ENCODE assay signal across 22 mouse cellular contexts in the genomic region with DNA sequence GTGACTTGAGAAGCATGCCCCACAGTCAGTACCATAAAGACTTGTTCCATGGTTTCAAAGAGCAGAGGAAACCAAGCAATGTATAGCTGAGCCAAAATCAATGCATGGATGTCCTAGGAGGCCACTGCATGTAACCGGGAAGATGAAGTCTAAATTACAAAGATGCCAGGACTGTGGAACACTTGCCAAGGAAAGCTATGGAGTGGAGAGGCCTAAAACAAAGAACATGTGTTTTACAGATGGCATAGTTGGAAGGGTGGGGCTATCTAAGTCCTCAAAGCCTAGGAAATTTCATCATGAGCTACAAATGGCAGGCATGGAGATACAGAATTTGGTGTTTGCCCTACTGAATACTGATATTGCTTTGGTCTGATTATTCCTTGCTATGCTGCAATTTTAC.
DNase-seq lines count a peak whose midpoint lies in the region; ATAC-seq and TF ChIP-seq lines count a peak whose summit lies in the region.
"Had no signal": no experiment of that assay in that cellular context is flagged by ENCODE, and none has a peak within 500 bp of the region (broad histone marks: within the 10 kb centered on the region; RNA-seq: fewer than 3 reads in every experiment).

No protein-coding gene starts in this region.

- H3K36me3 ChIP-seq in embryonic facial prominence, embryonic 14.5 days (ENCODE audit: control insufficient read depth, insufficient read depth, low read length) = no peaks in the 10 kb centered on the region
- H3K36me3 ChIP-seq in embryonic facial prominence, embryonic 10.5 days (replicated peaks) = peaks cover 2% of the 10 kb centered on the region
- H3K36me3 ChIP-seq in intestine, embryonic 14.5 days (ENCODE audit: control insufficient read depth, insufficient read depth, low read length) = no peaks in the 10 kb centered on the region
- 0 out of 2 replicates have a peak, but pooled peaks cover 1% of the 10 kb centered on the region for H3K36me3 ChIP-seq in intestine, postnatal 0 days (ENCODE audit: control insufficient read depth, insufficient read depth)
- H3K36me3 ChIP-seq: forebrain, embryonic 15.5 days had no signal

- H3K4me1 ChIP-seq in embryonic facial prominence, embryonic 14.5 days (ENCODE audit: control insufficient read depth, insufficient read depth, low read length) = peaks cover 6% of the 10 kb centered on the region; the same call in 1 of the 2 replicates
- H3K4me1 ChIP-seq in embryonic facial prominence, embryonic 10.5 days = no peaks in the 10 kb centered on the region
- no peaks in the 10 kb centered on the region for H3K4me1 ChIP-seq in intestine, embryonic 14.5 days (replicated peaks; ENCODE audit: control insufficient read depth, insufficient read depth, low read length)
- H3K4me1 ChIP-seq in intestine, postnatal 0 days (replicated peaks; ENCODE audit: control insufficient read depth, insufficient read depth, low read length) = no peaks in the 10 kb centered on the region
- H3K4me1 ChIP-seq: forebrain, embryonic 13.5 days; forebrain, embryonic 15.5 days had no signal

- H3K27me3 ChIP-seq in embryonic facial prominence, embryonic 14.5 days (replicated peaks; ENCODE audit: control insufficient read depth, insufficient read depth, low read length) = no peaks in the 10 kb centered on the region
- no peaks in the 10 kb centered on the region for H3K27me3 ChIP-seq in embryonic facial prominence, embryonic 10.5 days (replicated peaks; ENCODE audit: low read depth, poor library complexity, severe bottlenecking)
- H3K27me3 ChIP-seq in intestine, embryonic 14.5 days (replicated peaks; ENCODE audit: control insufficient read depth, insufficient read depth, low read length) = no peaks in the 10 kb centered on the region
- H3K27me3 ChIP-seq in intestine, postnatal 0 days (replicated peaks; ENCODE audit: control insufficient read depth, insufficient read depth, low read length) = no peaks in the 10 kb centered on the region
- H3K27me3 ChIP-seq: embryonic facial prominence, embryonic 13.5 days; forebrain, embryonic 13.5 days; forebrain, embryonic 15.5 days; Patski had no signal

- 49% methylated on average over 1 of the region's 1 CpGs for WGBS in embryonic facial prominence, embryonic 14.5 days
- 83% methylated on average over 1 of the region's 1 CpGs for WGBS in embryonic facial prominence, embryonic 10.5 days
- WGBS in intestine, embryonic 14.5 days = 94% methylated on average over 1 of the region's 1 CpGs
- 79% methylated on average over 1 of the region's 1 CpGs for WGBS in intestine, postnatal 0 days

- DNase-seq in embryonic facial prominence, embryonic 14.5 days (ENCODE audit: low spot score) = peak; percentile 76
- no peak for DNase-seq in embryonic facial prominence, embryonic 10.5 days (ENCODE audit: low spot score)
- peak; percentile 25 for DNase-seq in intestine, embryonic 14.5 days (ENCODE audit: low spot score)
- DNase-seq in 3T3-L1 (ENCODE audit: low read depth, low spot score) (peak; percentile 85), adipocyte (ENCODE audit: low spot score) (peak; percentile 36)
- DNase-seq in spleen, postnatal 4 days (ENCODE audit: low spot score in 2 of 2) = no peak
- DNase-seq: adrenal gland, adult 2 months; adrenal gland, postnatal 10 days; adrenal gland, postnatal 25 days; cerebellum, adult 11 months; cerebellum, adult 18-20 months; cerebellum, adult 8-10 months; cerebellum, adult 9-11 months; cerebellum, postnatal 14 days; cerebellum, postnatal 36 days; forebrain, postnatal 0 days had no signal

- no peak overlapping the region for H3K4me2 ChIP-seq in embryonic facial prominence, embryonic 14.5 days (ENCODE audit: low read depth, low read length)
- H3K4me2 ChIP-seq in intestine, embryonic 14.5 days (ENCODE audit: low read length) = no peak overlapping the region
- no peak overlapping the region for H3K4me2 ChIP-seq in intestine, postnatal 0 days (replicated peaks; ENCODE audit: low read depth)
- H3K4me2 ChIP-seq: embryonic facial prominence, embryonic 13.5 days; forebrain, embryonic 13.5 days; forebrain, embryonic 15.5 days had no signal

- H3K9ac ChIP-seq in embryonic facial prominence, embryonic 14.5 days (ENCODE audit: low read depth, low read length) = no peak overlapping the region
- no peak overlapping the region for H3K9ac ChIP-seq in intestine, embryonic 14.5 days (ENCODE audit: low read length)
- H3K9ac ChIP-seq in intestine, postnatal 0 days (ENCODE audit: low read depth, low read length) = no peak overlapping the region
- H3K9ac ChIP-seq: embryonic facial prominence, embryonic 13.5 days; forebrain, embryonic 13.5 days; forebrain, embryonic 15.5 days; forebrain, postnatal 0 days had no signal

- ATAC-seq in embryonic facial prominence, embryonic 14.5 days (ENCODE audit: low read depth) = no peak
- no peak for ATAC-seq in intestine, embryonic 14.5 days (replicated peaks; ENCODE audit: low FRiP score, low TSS enrichment, low read depth)
- ATAC-seq in intestine, postnatal 0 days = no peak
- ATAC-seq: activated CD4-positive, CD25-positive, alpha-beta regulatory T cell, adult 4 months; forebrain, embryonic 13.5 days; forebrain, embryonic 15.5 days; forebrain, postnatal 0 days; Patski had no signal

- no peak overlapping the region for H3K4me3 ChIP-seq in embryonic facial prominence, embryonic 14.5 days (ENCODE audit: low read depth, low read length)
- no peak overlapping the region for H3K4me3 ChIP-seq in embryonic facial prominence, embryonic 10.5 days
- no peak overlapping the region for H3K4me3 ChIP-seq in intestine, embryonic 14.5 days (ENCODE audit: low read depth, low read length)
- H3K4me3 ChIP-seq in intestine, postnatal 0 days (ENCODE audit: low read depth, low read length) = no peak overlapping the region
- H3K4me3 ChIP-seq: embryonic facial prominence, embryonic 13.5 days; forebrain, embryonic 13.5 days; forebrain, embryonic 15.5 days had no signal

- TF ChIP-seq CTCF in intestine, postnatal 0 days (IDR thresholded peaks at IDR 0.05; ENCODE audit: low read depth) = no peak

- no peaks in the 10 kb centered on the region for H3K9me3 ChIP-seq in embryonic facial prominence, embryonic 14.5 days (ENCODE audit: control insufficient read depth, low read length)
- H3K9me3 ChIP-seq in embryonic facial prominence, embryonic 10.5 days = no peaks in the 10 kb centered on the region
- no peaks in the 10 kb centered on the region for H3K9me3 ChIP-seq in intestine, embryonic 14.5 days (ENCODE audit: control insufficient read depth, low read length)
- H3K9me3 ChIP-seq in intestine, postnatal 0 days (ENCODE audit: control insufficient read depth) = no peaks in the 10 kb centered on the region
- H3K9me3 ChIP-seq: embryonic facial prominence, embryonic 13.5 days; forebrain, embryonic 13.5 days; forebrain, embryonic 15.5 days had no signal

- no peak overlapping the region for H3K27ac ChIP-seq in embryonic facial prominence, embryonic 14.5 days (replicated peaks; ENCODE audit: low read depth, low read length)
- H3K27ac ChIP-seq in embryonic facial prominence, embryonic 10.5 days (replicated peaks) = no peak overlapping the region
- H3K27ac ChIP-seq in intestine, embryonic 14.5 days (ENCODE audit: low read depth) = no peak overlapping the region
- no peak overlapping the region for H3K27ac ChIP-seq in intestine, postnatal 0 days (ENCODE audit: low read depth, low read length)
- H3K27ac ChIP-seq: embryonic facial prominence, embryonic 13.5 days; forebrain, embryonic 13.5 days; forebrain, embryonic 15.5 days had no signal

Comparison
In these comparisons a context has a peak if more than half of its experiments do, and no peak if none do; other contexts are left out.
1. DNase-seq: peak in embryonic facial prominence, embryonic 14.5 days (single experiment), intestine, embryonic 14.5 days (single experiment), 3T3-L1 (single experiment) and adipocyte (single experiment); none in embryonic facial prominence, embryonic 10.5 days (single experiment) and spleen, postnatal 4 days (0 of 2).